Mouse (Mus musculus) heart, adult 9 months (tissue): ENCODE measurements around the gene Hyls1.

Experiments
- DNase-seq, 2 experiments: peaks; one replicate each; pipeline ENCODE4 v3.0.0; 2022; ENCODE audit warnings: low spot score in 2 of 2

Hyls1 gene

DNA sequence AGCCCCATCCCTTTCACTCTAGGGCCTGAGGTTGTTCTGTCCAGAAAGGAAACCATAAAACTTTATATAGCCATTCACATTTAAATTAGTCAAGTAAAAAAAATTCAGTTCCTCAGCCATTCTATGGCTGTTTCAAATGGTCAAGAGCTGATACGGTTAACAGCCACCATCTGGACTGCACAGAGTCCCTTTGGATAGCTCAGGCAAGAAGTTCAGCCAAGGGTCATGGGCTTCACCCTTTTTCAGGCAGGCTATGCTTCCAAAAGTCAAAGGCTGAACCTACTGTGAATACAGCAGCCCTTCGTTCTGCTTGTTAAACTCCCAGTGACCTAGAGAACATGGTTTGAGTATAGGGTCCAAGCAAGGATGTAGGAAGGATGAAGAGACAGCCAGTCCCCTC lies 25.5 kb downstream of the Hyls1 start:
- DNase-seq: peak in 1 of 2 experiments; percentile 39

DNA sequence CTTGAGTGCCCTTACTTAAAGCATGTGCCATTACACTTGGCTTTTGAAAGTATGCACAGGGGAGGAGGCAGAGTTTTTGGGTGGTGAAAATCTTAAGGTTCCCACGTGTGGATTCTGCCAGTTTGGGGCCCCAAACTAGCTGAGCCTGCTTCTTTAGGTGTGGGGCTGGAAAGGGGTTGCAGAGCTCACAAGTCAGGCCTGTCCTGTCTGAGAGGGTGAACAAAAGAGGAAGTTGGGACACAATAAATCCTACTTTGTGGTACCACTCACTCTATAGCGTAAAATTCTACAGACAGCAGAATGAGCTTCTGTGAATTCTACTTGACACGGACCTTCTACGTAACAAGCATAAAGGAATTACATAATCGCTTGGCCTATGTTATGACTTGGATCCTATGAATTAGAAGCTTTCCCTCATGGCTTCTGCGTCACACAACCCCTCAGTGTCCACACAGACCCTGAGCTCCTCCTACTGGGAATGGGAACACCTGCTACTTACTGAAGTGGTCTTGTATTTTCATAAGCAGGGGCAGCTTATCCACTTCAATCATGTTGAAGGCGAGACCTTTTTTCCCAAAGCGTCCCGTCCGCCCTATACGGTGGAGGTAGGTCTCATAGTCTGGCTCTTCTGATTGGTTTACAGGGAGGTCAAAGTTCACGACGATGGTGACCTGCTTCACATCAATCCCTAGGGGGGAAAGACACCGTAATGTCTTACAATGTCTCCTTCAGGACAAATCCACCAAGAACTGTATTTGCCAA lies 26.9 kb downstream of the Hyls1 start:
- DNase-seq: no peak

DNA sequence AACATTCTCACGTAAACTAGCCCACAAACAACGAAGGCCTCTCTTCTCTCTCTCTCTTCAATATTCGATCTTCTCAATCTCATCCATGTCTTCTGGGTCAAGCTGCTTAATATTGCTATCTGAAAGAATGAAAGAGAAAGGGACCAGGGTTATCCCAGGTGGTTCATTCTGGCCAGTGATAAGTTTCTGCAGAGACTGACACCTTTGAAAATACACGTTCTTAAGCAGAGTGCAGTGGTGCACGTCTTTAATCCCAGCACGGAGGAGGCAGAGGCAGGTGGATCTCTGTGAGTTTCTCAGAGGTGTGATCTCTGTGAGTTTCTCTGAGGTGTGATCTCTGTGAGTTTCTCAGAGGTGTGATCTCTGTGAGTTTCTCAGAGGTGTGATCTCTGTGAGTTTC lies 28.3 kb downstream of the Hyls1 start:
- no peak for DNase-seq

DNA sequence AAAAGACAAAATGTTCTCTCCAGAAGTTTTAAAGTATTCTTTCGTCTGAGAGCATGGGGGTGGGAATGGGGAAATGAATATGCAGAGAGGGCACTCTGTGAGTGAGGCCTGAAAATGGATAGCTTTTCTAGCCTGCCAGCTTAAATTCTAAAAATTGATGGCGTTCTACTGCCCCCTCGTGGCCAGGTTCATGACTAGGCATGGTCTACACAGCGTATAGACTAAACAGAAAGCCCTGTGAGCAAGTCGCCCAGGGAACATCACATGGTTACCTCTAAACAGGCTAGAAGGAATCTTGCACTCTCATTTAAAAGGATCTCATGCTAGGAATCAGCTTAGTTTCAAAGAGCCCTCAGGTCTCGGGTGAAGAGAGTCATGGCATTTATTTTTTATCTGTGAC lies 28.7 kb downstream of the Hyls1 start:
- peak in 1 of 2 experiments; percentile 54 for DNase-seq

DNA sequence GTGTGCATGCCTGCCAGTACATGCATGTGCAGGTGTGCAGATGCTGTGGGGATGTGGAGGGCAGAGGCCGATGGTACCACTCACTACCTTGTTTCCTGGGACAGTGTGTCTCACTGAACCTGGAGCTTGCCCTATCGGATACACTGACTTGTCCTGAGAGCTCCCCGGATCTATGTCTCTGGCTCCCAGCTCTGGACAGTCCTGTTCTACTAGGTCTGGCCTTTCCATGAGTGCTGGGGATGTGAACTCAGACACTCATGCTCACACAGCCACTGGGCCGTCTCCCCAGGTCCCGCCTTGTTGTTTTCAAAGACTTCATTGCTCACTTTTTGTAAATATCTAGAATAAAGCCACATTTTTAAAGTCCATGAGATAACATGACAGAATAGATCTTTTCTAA lies 29.2 kb downstream of the Hyls1 start:
- DNase-seq: no peak

DNA sequence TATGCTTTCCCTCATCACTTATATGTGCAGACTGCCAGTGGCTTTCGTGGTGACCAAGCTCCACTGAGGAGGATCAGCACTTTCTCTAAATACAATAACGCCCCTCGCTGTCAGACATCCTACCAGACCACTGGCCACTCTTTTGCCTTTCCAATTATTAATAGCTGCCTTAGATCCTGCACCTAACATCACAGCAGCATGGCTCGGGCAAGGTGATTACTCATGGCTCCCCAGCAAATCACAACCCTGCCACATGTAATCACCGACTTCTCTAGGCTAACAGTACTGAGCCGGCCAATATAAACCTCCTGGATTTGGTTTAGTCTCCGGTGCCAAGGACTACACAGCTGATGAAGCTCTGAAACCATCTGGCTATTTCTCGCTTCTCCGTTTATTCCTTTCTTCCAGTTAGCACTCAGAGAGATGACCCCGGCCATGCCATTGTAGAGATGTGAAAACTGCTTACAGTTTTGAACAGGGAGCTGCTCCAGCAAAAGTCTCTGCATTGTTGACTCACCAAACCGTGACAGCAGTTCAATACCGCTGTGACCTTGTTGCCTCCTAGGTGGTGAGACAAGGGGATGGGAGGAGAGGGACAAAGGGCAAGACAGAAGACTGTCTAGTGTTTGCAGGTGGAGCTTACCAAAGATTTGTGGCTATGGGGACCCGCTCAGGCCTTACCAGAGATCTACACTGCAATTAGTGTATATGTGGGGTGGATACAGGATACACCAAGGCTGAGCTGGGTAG lies 31.0 kb downstream of the Hyls1 start:
- no peak for DNase-seq

DNA sequence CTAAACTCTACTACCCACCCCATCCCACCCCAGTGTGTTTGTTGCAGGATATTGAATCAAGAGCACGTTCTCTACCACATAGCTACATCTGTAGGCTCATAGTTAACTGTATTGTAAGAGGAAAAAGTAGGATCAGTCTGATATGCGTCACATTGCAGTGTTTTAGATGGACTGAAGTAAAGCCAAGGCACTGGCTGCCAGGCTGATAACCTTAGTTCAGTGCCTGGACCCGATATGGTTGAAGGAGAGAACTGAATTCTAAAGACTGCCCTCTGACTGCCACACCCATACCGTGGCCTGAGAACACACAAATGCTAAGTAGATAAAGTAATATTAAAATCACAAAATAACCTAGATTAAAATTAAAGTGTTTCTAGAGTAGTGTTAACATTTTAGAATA lies 34.3 kb downstream of the Hyls1 start:
- no peak for DNase-seq

DNA sequence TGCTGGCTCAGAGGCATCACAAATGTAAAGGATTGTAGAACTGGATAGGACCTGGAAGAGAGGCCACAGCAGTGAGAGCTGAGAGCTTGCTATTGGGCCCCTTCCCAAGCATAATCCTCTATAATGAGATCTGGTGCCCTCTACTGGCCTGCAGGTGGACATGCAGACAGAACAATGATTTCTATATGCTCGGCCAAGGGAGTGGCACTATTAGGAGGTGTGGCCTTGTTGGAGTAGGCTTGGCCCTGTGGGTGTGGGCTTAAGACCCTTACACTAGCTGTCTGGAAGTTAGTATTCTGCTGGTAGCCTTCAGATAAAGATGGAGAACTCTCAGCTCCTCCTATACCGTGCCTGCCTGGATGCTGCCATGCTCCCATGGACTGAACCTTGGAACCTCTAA lies 35.1 kb downstream of the Hyls1 start:
- DNase-seq: peak in 1 of 2 experiments; percentile 51

DNA sequence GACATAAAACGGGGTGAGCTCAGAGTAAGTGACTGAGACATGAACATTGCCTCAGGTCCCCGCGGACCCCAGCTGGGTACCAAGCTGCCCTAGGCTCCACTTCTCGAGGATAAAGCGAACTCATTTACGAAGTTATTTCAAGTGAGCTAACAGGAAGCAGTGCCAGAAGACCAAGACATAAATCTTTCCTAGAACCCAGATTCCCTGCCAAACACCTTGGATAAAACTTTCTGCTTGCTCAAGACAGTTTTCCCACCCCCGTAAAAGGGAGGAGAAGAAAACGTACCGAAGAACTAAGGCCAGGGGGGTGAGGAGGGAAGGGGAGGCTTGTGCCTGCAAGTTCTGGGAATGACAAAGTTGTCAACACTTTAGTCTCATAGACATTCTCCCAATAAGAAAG lies 36.9 kb downstream of the Hyls1 start:
- no peak for DNase-seq

DNA sequence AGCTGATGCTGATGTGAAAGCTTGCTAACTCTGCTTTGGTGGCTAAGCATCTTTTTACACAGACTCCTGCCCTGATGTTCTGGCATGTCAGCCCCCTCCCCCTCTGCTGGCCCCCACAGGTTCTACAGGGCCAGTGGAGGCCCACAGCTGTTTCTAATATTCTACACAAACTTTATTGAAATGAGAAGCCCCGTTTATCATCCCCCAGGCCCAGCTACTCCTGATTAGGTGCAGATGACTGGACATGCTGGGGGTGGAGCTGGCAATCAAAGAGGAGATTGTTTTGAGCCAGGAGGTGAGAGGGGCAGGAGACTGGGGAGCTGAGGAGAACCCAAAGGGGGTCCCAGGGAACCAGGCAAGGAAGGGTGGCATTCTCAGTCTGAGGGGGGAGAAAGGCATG lies 40.4 kb downstream of the Hyls1 start:
- no peak for DNase-seq

DNA sequence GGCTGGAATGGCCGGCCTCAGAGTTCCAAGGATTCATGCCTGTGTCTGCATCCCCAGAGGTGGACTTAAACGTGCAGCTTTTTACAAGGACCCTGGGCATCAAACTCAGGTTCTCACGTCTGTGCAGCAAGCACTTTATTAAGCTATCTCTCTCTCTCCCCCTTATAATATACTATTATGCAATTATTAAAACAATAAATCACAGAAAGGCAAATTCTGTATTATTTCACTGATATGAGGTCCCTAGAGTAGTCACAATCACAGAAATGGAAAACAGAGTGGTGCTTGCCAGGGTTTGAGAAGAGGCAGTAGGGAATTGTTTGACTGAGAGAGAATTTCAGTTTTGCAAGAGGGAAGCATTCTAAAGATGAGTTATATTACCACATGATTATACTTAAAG lies 41.1 kb downstream of the Hyls1 start:
- no peak for DNase-seq

DNA sequence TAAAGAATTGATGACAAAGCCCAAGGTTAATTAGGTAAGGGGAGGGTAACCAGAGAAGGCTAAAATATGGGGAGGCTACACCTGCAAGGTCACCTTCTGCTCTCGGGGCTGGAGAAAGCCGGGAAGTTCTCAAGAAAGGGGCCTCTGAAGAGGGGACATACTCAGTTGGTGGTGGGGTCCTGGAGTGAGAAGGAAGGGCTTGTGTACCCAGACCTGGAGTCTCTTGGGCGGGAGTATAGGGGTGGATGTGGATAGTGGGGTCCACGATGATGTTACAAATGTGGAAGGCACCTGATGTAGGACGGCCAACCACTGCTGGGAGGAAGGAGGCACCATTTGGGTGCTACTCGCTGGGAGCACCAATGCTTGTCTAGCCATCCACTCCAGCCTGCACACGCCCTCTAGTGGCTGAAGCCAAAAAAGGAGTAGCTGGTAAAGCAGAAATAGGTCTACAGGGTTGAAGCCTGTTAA lies 46.2 kb downstream of the Hyls1 start:
- DNase-seq: peak; percentile 51 to 74

DNA sequence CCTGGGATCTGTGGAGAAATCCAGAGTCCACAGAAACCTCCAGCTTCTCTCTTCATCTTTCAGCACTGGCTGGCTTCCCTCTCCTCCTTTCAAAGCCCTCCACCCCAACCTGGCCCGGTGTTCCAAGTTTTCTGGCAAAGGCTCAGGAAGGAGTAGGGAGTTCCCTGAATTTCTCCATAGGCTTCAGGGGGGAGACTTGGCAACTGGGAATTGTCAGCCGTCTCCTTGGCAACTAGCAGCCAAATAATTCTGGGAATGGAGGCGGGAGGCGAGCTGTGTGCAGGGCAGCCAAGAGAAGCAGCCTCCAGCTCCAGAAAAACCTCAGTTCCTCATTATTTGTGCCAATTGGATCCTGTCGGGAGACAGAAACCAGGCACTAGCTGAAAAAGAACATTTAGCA lies 46.7 kb downstream of the Hyls1 start:
- DNase-seq: peak; percentile 71 to 78

DNA sequence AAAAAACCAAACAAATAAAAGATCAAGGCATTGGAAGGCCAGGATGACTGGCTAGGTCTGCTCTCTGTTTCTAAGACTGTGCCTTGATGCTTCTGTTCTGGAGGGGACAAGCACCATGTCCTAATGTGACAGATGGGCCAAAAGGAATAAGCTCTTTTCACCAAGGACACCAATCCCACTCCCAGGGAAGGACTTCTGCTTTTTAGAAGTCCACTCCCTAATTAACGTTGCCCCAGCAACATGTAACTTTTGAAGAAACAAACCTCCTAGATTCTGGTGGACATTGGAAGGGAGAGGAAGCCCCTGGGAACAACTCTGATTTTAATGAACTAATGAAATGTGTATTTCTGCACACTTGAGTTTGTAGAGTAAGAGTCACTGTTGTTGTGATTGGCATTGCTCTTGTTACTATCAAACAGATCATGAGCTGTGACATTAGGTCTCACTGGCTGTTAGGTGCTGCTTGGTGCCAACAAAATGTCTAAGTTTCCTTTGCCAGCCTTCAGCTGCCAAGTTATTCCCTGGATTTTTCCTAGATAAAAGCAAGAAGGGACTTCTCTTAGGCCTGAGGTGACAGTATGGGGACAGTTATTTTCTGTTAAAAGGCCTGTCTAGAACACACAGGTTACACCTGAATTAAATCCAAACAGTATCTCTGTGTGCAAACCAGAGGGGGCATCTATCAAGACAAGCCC lies 47.2 kb downstream of the Hyls1 start:
- DNase-seq: no peak

DNA sequence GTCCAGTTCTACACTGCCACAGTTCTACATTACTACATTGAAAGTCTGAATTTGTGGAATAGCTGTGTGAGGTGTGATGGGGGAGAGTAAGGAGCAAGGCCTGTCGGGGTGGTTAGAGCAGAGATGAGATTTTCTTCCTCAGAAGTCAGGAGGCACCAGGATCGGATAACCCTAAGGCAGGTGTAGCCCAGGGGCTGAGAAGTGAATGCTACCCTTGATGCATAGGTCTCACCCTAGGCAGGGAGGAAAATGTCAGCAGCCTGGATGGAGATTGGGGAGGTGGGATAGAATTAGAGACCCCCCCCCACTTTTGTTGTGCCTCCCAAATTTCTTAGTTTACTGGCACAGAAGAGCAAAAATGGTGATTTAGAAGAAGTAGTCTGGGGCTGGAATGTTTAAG lies 48.0 kb downstream of the Hyls1 start:
- no peak for DNase-seq

DNA sequence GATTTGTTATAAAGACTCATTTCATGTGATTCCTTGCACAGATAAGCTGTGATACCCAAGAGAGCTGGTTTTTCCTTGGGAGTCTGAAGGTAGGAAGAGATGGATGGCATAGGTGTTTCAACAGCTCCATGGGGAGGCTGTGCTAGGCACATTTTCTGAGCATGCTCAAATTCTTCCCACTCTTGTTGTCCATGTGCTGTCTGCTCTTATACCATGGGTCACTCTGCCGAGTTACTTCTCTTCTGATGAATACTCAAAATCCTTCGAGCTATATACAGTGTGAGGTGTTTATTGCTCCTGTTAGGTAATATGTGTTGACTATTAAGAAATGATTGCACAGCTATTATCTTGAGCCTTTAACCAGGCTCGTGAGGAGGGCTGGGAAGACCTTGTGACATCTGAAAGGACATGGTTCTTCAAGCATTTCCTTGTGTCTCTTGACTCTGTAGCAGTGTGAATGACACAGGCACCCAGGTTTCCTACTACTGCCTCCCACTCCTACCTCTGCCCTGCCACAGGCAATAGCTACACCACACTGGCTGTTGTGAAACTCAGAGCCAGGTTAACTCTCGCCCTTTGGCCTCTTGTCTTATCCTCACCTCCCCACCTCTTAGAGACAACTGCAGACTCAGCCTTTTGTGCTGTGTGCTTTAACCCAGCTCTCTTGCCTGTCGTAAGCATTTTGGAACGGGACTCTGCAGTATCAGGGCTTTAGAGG lies 49.4 kb downstream of the Hyls1 start:
- no peak for DNase-seq

DNA sequence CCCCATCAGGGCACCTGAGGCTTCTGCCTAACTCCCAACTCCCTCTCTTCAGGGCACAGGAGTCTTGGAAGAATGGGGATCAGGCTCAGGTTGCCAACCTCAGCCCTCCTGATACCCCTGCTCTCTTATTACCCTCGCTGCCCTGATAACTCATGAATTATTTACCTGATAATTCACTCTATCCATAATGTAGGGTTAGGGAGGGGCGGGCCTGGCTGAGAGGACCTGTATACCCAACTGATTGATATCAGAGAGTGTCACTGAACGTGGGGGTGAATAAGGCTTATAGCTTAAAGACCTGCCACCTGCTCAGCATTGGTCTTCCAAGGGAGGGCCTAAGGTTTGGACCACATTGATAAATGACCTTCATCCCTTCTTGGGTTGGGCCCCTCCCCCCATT lies 52.0 kb downstream of the Hyls1 start, which contains the start of gene Gm1113:
Gene Gm1113, minus strand, starts transcription at position 101 of the 400 bp plus-strand sequence.
- DNase-seq: no peak

DNA sequence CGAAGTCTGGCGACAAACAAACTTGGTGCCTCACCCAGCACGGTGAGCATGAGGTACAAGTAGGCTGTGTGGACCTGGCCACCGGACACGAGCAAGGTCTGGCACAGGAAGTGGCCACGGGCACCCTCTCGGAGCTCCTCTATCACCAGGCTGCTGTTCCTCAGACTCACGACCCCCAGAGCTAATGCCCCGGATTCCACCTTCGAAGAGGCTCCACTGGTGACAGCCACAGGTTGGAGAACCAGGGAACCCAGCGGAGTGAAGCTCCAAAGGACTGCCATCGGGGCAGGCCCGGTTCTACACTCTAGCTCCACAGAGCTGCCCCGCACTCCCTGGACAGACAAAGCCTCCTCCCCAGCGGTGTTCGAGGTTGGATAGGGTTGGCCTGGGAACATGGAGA lies 53.5 kb downstream of the Hyls1 start:
- DNase-seq: no peak

DNA sequence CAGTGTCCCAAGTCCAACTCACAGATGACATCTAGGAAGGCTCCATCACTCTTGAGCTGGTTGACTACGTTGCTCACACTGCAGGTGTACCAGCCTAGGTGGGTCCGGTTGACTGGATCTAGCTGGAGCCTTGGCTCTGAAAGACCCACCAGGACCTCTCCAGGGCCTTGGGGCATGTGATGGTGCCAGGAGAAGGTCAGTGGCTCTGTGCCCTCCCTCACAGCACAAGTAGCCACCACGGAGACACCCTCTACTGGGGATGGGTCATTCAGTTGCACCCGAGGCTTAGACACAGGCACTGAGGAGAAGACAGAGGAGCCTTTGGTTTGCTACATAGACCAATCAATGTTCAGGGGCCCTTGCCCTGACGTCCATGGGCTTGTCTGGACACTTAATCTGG lies 54.0 kb downstream of the Hyls1 start:
- no peak for DNase-seq

DNA sequence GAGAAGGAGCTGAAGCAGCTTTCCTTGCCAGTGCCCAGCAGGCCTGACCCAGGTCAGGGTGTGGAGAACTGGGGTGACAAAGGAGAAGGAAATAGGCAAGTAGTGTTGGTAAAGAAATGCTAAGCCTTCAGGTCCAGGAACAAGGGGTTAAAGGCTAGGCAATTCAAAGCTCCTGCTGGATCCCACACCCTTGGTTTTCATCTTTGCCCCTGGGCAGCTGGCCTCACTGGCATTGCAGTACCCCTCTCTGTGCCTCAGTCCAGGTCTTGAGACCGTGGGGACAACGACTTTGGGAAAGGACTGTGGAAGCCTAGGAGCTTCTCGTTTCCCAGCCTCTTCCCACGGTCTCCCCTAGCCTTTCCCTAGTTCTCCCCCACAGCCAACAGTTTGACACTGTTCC lies 56.3 kb downstream of the Hyls1 start:
- no peak for DNase-seq
